Mouse (Mus musculus) testis, adult 2 months (tissue): ENCODE measurements at regions not wholly inside any gene's neighbourhood (a gene's known extent, or its start where the extent isn't known, plus 50 kb on each side); places are given as distances from the start of the nearest gene placed in this dataset.

Source experiments
- CTCF ChIP-seq: fragments of 200-500 bp; IDR thresholded peaks from 2 replicates; pipeline ENCODE4 v1.5.1; 2012; ENCODE audit warnings: low read depth, mild to moderate bottlenecking, inconsistent platforms, low read length, moderate library complexity; ENCODE audit not compliant: control insufficient read depth, insufficient read depth, insufficient replicate concordance
- POLR2A ChIP-seq: fragments of 200-500 bp; IDR thresholded peaks from 2 replicates; pipeline ENCODE4 v1.6.1; 2012; ENCODE audit warnings: low read depth, mild to moderate bottlenecking, inconsistent platforms, low read length, moderate library complexity; ENCODE audit not compliant: control insufficient read depth

GRCm38 (mm10) chr3:21678734-21679133, 397.7 kb upstream of the Tbl1xr1 start:
- no peak for TF ChIP-seq CTCF
- no peak for TF ChIP-seq POLR2A
